Mouse (Mus musculus): Measurements from ENCODE around the gene Lage3. TPM values are rescaled to one million over a fixed set of nuclear protein-coding genes. Genes with fewer than 3 reads are reported as not detected.
A peak's percentile ranks its signal among the peaks of the same experiment; 100 is the strongest.

Lage3 gene
- polyA plus RNA-seq, 1 experiment from 2014 or later, result 87.5 TPM

- Histone ChIP-seq H3K36me3 (no peaks in the 10 kb centered on the region), H3K9ac (peak overlapping the region; percentile 58), H3K4me3 (peak overlapping the region; percentile 56), H3K4me1 (replicated peaks) (no peaks in the 10 kb centered on the region), H3K9me3 (replicated peaks) (no peaks in the 10 kb centered on the region), H3K27me3 (no peaks in the 10 kb centered on the region), H3K4me2 (peak overlapping the region; percentile 65), H3K27ac (peak overlapping the region; percentile 45; the same call in 1 of the 2 replicates)
- WGBS, result 26% methylated on average over 13 of the region's 13 CpGs
- ATAC-seq (replicated peaks; ENCODE audit: insufficient number of reproducible peaks, insufficient read depth, low FRiP score, low read depth), result no peak
These were observed 562 bp downstream of the Lage3 start for GRCm38 (mm10) chrX:74352645-74353466.

GRCm38 (mm10) chrX:74330166-74330930 lies 23.1 kb downstream of the Lage3 start:
- no peaks in the 10 kb centered on the region for H3K36me3 ChIP-seq
- no peaks in the 10 kb centered on the region for H3K27me3 ChIP-seq
- H3K9me3 ChIP-seq (replicated peaks), result no peaks in the 10 kb centered on the region
- peak overlapping the region; percentile 71 for H3K4me2 ChIP-seq
- no peak overlapping the region for H3K9ac ChIP-seq
- 44% methylated on average over 2 of the region's 2 CpGs for WGBS
- H3K4me3 ChIP-seq, result peak overlapping the region; percentile 53
- no peak for ATAC-seq (replicated peaks; ENCODE audit: insufficient number of reproducible peaks, insufficient read depth, low FRiP score, low read depth)
- peaks cover 15% of the 10 kb centered on the region for H3K4me1 ChIP-seq (replicated peaks)
- H3K27ac ChIP-seq, result no peak overlapping the region

GRCm38 (mm10) chrX:74329215-74329671 lies 24.2 kb downstream of the Lage3 start:
- ATAC-seq (replicated peaks; ENCODE audit: insufficient number of reproducible peaks, insufficient read depth, low FRiP score, low read depth), result peak; percentile 8; the same call in 1 of the 2 replicates
- no peak overlapping the region for H3K27ac ChIP-seq

GRCm38 (mm10) chrX:74328725-74329161 lies 24.7 kb downstream of the Lage3 start, which contains the start of gene Plxna3:
Plxna3 (plus strand) TSS chrX:74329066.
- Histone ChIP-seq H3K27ac (peak within 1 kb of the TSS; percentile 77), H3K36me3 (no peaks in the 10 kb centered on the region), H3K4me1 (replicated peaks) (peaks cover 15% of the 10 kb centered on the region), H3K9me3 (replicated peaks) (no peaks in the 10 kb centered on the region), H3K4me3 (peak within 1 kb of the TSS; percentile 53), H3K4me2 (peak within 1 kb of the TSS; percentile 71), H3K9ac (peak within 1 kb of the TSS; percentile 66), H3K27me3 (no peaks in the 10 kb centered on the region)
- ATAC-seq (replicated peaks; ENCODE audit: insufficient number of reproducible peaks, insufficient read depth, low FRiP score, low read depth), result peak; percentile 88
- 15% methylated on average over 30 of the region's 30 CpGs for WGBS

More at GRCm38 (mm10) chrX:74329215-74329671, 24.2 kb downstream of the Lage3 start:
- no peaks in the 10 kb centered on the region for H3K36me3 ChIP-seq
- peaks cover 15% of the 10 kb centered on the region for H3K4me1 ChIP-seq (replicated peaks)
- WGBS, result 31% methylated on average over 10 of the region's 10 CpGs
- H3K4me3 ChIP-seq, result peak overlapping the region; percentile 53
- H3K9me3 ChIP-seq (replicated peaks), result no peaks in the 10 kb centered on the region
- H3K9ac ChIP-seq, result peak overlapping the region; percentile 66
- H3K4me2 ChIP-seq, result peak overlapping the region; percentile 71
- H3K27me3 ChIP-seq, result no peaks in the 10 kb centered on the region

GRCm38 (mm10) chrX:74312540-74313464 lies 40.6 kb downstream of the Lage3 start, which contains the start of gene Fam50a:
Fam50a (plus strand) TSS chrX:74313033.
- Histone ChIP-seq H3K36me3 (peaks cover 19% of the 10 kb centered on the region), H3K4me1 (replicated peaks) (peaks cover 5% of the 10 kb centered on the region), H3K9me3 (replicated peaks) (no peaks in the 10 kb centered on the region), H3K27me3 (no peaks in the 10 kb centered on the region), H3K27ac (peak within 1 kb of the TSS; percentile 89), H3K4me2 (peak within 1 kb of the TSS; percentile 79), H3K9ac (peak within 1 kb of the TSS; percentile 86), H3K4me3 (peak within 1 kb of the TSS; percentile 72)
- ATAC-seq (replicated peaks; ENCODE audit: insufficient number of reproducible peaks, insufficient read depth, low FRiP score, low read depth), result peak; percentile 93
- 13% methylated on average over 59 of the region's 59 CpGs for WGBS

GRCm38 (mm10) chrX:74304867-74305700 lies 48.3 kb downstream of the Lage3 start, which contains the start of gene Gdi1:
Gdi1 (plus strand) TSS chrX:74304998.
- no peaks in the 10 kb centered on the region for H3K9me3 ChIP-seq (replicated peaks)
- ATAC-seq (replicated peaks; ENCODE audit: insufficient number of reproducible peaks, insufficient read depth, low FRiP score, low read depth), result peak; percentile 85
- H3K4me1 ChIP-seq (replicated peaks), result peaks cover 7% of the 10 kb centered on the region
- H3K27me3 ChIP-seq, result no peaks in the 10 kb centered on the region
- H3K36me3 ChIP-seq, result peaks cover 36% of the 10 kb centered on the region
- H3K27ac ChIP-seq, result peak within 1 kb of the TSS; percentile 92
- peak within 1 kb of the TSS; percentile 65 for H3K4me3 ChIP-seq
- 8% methylated on average over 41 of the region's 41 CpGs for WGBS
- peak within 1 kb of the TSS; percentile 68 for H3K9ac ChIP-seq
- peak within 1 kb of the TSS; percentile 67 for H3K4me2 ChIP-seq

Small RNAs within 50 kb of the gene (microRNA-seq; reads per million reads assigned to microRNA genes)
- not detected for gene Mir7092

Other genes with a start within 250 kb of the Lage3 start
- not detected in 2 replicates for gene Opn1mw, start 226.2 kb downstream of the Lage3 start, polyA plus RNA-seq (2015; fragmentation: Nextera tagmentation; extraction: Ambion mirVana)
- gene Mecp2, start 218.3 kb downstream of the Lage3 start, polyA plus RNA-seq (2015; fragmentation: Nextera tagmentation; extraction: Ambion mirVana), result 10.5 and 12.0 TPM in 2 replicates
- not detected in 2 replicates for gene Tex28, start 185.8 kb downstream of the Lage3 start, polyA plus RNA-seq (2015; fragmentation: Nextera tagmentation; extraction: Ambion mirVana)
- gene Tktl1, start 176.4 kb downstream of the Lage3 start, polyA plus RNA-seq (2015; fragmentation: Nextera tagmentation; extraction: Ambion mirVana), result not detected in 2 replicates
- 124 and 188 TPM in 2 replicates for gene Flna, start 103.8 kb downstream of the Lage3 start, polyA plus RNA-seq (2015; fragmentation: Nextera tagmentation; extraction: Ambion mirVana)
- gene Emd, start 98.9 kb downstream of the Lage3 start, polyA plus RNA-seq (2015; fragmentation: Nextera tagmentation; extraction: Ambion mirVana), result 14.5 and 14.9 TPM in 2 replicates
- gene Rpl10, start 82.8 kb downstream of the Lage3 start, polyA plus RNA-seq (2015; fragmentation: Nextera tagmentation; extraction: Ambion mirVana), result 413 and 447 TPM in 2 replicates
- gene Taz, start 71.7 kb downstream of the Lage3 start, polyA plus RNA-seq (2015; fragmentation: Nextera tagmentation; extraction: Ambion mirVana), result 70.3 and 76.6 TPM in 2 replicates
- 14.3 and 17.2 TPM in 2 replicates for gene Dnase1l1, start 71.3 kb downstream of the Lage3 start, polyA plus RNA-seq (2015; fragmentation: Nextera tagmentation; extraction: Ambion mirVana)
- gene Atp6ap1, start 56.5 kb downstream of the Lage3 start, polyA plus RNA-seq (2015; fragmentation: Nextera tagmentation; extraction: Ambion mirVana), result 109 and 128 TPM in 2 replicates
- gene Gdi1, start 48.6 kb downstream of the Lage3 start, polyA plus RNA-seq (2015; fragmentation: Nextera tagmentation; extraction: Ambion mirVana), result 134 and 163 TPM in 2 replicates
- 48.0 and 53.1 TPM in 2 replicates for gene Fam50a, start 40.6 kb downstream of the Lage3 start, polyA plus RNA-seq (2015; fragmentation: Nextera tagmentation; extraction: Ambion mirVana)
- gene Plxna3, start 24.6 kb downstream of the Lage3 start, polyA plus RNA-seq (2015; fragmentation: Nextera tagmentation; extraction: Ambion mirVana), result 3.6 and 6.8 TPM in 2 replicates
- 56.4 and 62.2 TPM in 2 replicates for gene Ubl4a, start 19.6 kb upstream of the Lage3 start, polyA plus RNA-seq (2015; fragmentation: Nextera tagmentation; extraction: Ambion mirVana)
- gene Slc10a3, start 19.7 kb upstream of the Lage3 start, polyA plus RNA-seq (2015; fragmentation: Nextera tagmentation; extraction: Ambion mirVana), result 12.0 and 14.3 TPM in 2 replicates
- 26.8 and 31.2 TPM in 2 replicates for gene Fam3a, start 39.7 kb upstream of the Lage3 start, polyA plus RNA-seq (2015; fragmentation: Nextera tagmentation; extraction: Ambion mirVana)
- gene Ikbkg, start 39.7 kb upstream of the Lage3 start, polyA plus RNA-seq (2015; fragmentation: Nextera tagmentation; extraction: Ambion mirVana), result 18.2 and 18.9 TPM in 2 replicates
- 15.4 and 21.4 TPM in 2 replicates for gene G6pdx, start 75.6 kb upstream of the Lage3 start, polyA plus RNA-seq (2015; fragmentation: Nextera tagmentation; extraction: Ambion mirVana)
- gene Gm6880, start 127.8 kb upstream of the Lage3 start, polyA plus RNA-seq (2015; fragmentation: Nextera tagmentation; extraction: Ambion mirVana), result not detected in 2 replicates
- not detected in 2 replicates for gene Olfr1326-ps1, start 221.3 kb upstream of the Lage3 start, polyA plus RNA-seq (2015; fragmentation: Nextera tagmentation; extraction: Ambion mirVana)
- not detected in 2 replicates for gene Olfr1325, start 239.1 kb upstream of the Lage3 start, polyA plus RNA-seq (2015; fragmentation: Nextera tagmentation; extraction: Ambion mirVana)